8 mouse cellular contexts compared by ENCODE assay signal in genomic region chr9:80386000-80386399, GRCm38 (mm10).
A peak's percentile ranks its signal among the peaks of the same experiment; 100 is the strongest.
DNase-seq lines count a peak whose midpoint lies in the region; ATAC-seq and TF ChIP-seq lines count a peak whose summit lies in the region.

No protein-coding gene starts in this region.

- H3K36me3 ChIP-seq in neural tube, embryonic 15.5 days, result no peaks in the 10 kb centered on the region
- H3K36me3 ChIP-seq in kidney, adult 2 months (ENCODE audit: control insufficient read depth, insufficient read depth, low read length), result no peaks in the 10 kb centered on the region

- DNase-seq in cerebellum, adult 18-20 months, result peak; percentile 4 to 28
- DNase-seq in neural tube, embryonic 10.5 days (ENCODE audit: extremely low spot score, low spot score), result peak; percentile 19
- peak; percentile 50 to 53 for DNase-seq in cerebellum, postnatal 14 days
- DNase-seq in kidney, adult 2 months, result peak; percentile 20
- DNase-seq in lung, postnatal 25 days (ENCODE audit: low spot score), result peak; percentile 18
- DNase-seq in thymus, postnatal 0 days (ENCODE audit: low spot score), result peak; percentile 47

- H3K9me3 ChIP-seq in neural tube, embryonic 15.5 days (replicated peaks), result no peaks in the 10 kb centered on the region

- no peak overlapping the region for H3K27ac ChIP-seq in neural tube, embryonic 15.5 days (replicated peaks)
- H3K27ac ChIP-seq in kidney, adult 2 months (ENCODE audit: insufficient read depth, low read depth, low read length), result no peak overlapping the region

- TF ChIP-seq CTCF in kidney, adult 2 months (conservative IDR thresholded peaks at IDR 0.05; ENCODE audit: insufficient read depth, insufficient read length, low read depth, low read length), result peak; percentile 73

- no peak for ATAC-seq in cerebellum, adult (ENCODE audit: insufficient number of reproducible peaks, low FRiP score, low TSS enrichment)
- ATAC-seq in neural tube, embryonic 15.5 days (ENCODE audit: low FRiP score), result no peak

- H3K4me1 ChIP-seq in neural tube, embryonic 15.5 days, result no peaks in the 10 kb centered on the region
- H3K4me1 ChIP-seq in kidney, adult 2 months (ENCODE audit: control insufficient read depth, insufficient read depth, low read length), result no peaks in the 10 kb centered on the region

- WGBS in neural tube, embryonic 15.5 days, result 44% methylated on average over 7 of the region's 7 CpGs
- WGBS in kidney, adult 2 months, result 44% methylated on average over 7 of the region's 7 CpGs

- no peaks in the 10 kb centered on the region for H3K27me3 ChIP-seq in neural tube, embryonic 15.5 days (replicated peaks)
- no peaks in the 10 kb centered on the region for H3K27me3 ChIP-seq in kidney, adult 2 months (replicated peaks; ENCODE audit: control insufficient read depth, insufficient read depth, low read length)

- no peak overlapping the region for H3K4me2 ChIP-seq in neural tube, embryonic 15.5 days

- no peak overlapping the region for H3K9ac ChIP-seq in neural tube, embryonic 15.5 days (replicated peaks)

- TF ChIP-seq POLR2A in kidney, adult 2 months (IDR thresholded peaks at IDR 0.05; ENCODE audit: low read depth, low read length), result no peak

- H3K4me3 ChIP-seq in neural tube, embryonic 15.5 days (replicated peaks), result no peak overlapping the region
- H3K4me3 ChIP-seq in kidney, adult 2 months (ENCODE audit: insufficient read depth, low read depth, low read length), result no peak overlapping the region
